Mouse (Mus musculus): ENCODE measurements around the gene Lemd2.

GRCm38 (mm10) chr17:27169952-27170695, 34.1 kb downstream of the Lemd2 start:
- TF ChIP-seq CTCF (IDR thresholded peaks at IDR 0.05; ENCODE audit: low read depth, low read length): no peak
- TF ChIP-seq POLR2A (IDR thresholded peaks at IDR 0.05; ENCODE audit: insufficient read depth, low read length): no peak
- TF ChIP-seq EP300 (IDR thresholded peaks at IDR 0.05; ENCODE audit: insufficient read depth, low read depth, low read length): no peak

All from ES-Bruce4 (cell line).